Mouse (Mus musculus) lung, adult 2 months (tissue): ENCODE data around the gene Dnajb8.

Experiments
- CTCF ChIP-seq: fragments of 200-500 bp; IDR thresholded peaks from 2 replicates; pipeline ENCODE4 v1.5.1; 2011; ENCODE audit warnings: mild to moderate bottlenecking, low read length, control low read depth; ENCODE audit not compliant: insufficient read depth
- POLR2A ChIP-seq: fragments of 200-500 bp; IDR thresholded peaks from 2 replicates; pipeline ENCODE4 v1.6.1; 2011; ENCODE audit warnings: low read depth, mild to moderate bottlenecking, control low read depth, low read length, borderline replicate concordance; ENCODE audit errors: extremely low read depth

GRCm38 (mm10) chr6:88301234-88301633 lies 79.2 kb downstream of the Dnajb8 start:
- TF ChIP-seq POLR2A (no peak), CTCF (no peak)
